Mouse (Mus musculus) neural tube, embryonic 14.5 days (tissue): Measurements from ENCODE around the gene Edc3. TPM values are rescaled to one million over a fixed set of nuclear protein-coding genes. Genes with fewer than 3 reads are reported as not detected.

Experiments
- ATAC-seq: fragments of 200-750 bp; cut with Nextera tagmentation; 2 replicates; pipeline ENCODE4 v1.8.0; 2017; ENCODE audit warnings: low read depth, mild to moderate bottlenecking, moderate TSS enrichment, moderate library complexity
- H3K27ac ChIP-seq: fragments of 300-500 bp; sonication (generic); 2 replicates; pipeline ENCODE4 v1.5.1; 2014; ENCODE audit warnings: low read depth, mild to moderate bottlenecking, control low read depth, low read length, moderate library complexity, mixed read lengths
- H3K27me3 ChIP-seq: fragments of 300-500 bp; sonication (generic); 2 replicates; pipeline ENCODE4 v1.6.1; 2014; ENCODE audit warnings: low read length; ENCODE audit not compliant: control insufficient read depth, insufficient read depth
- H3K36me3 ChIP-seq: fragments of 300-500 bp; sonication (generic); 2 replicates; pipeline ENCODE4 v1.6.1; 2014; ENCODE audit warnings: low read length, mixed read lengths; ENCODE audit not compliant: control insufficient read depth, insufficient read depth
- H3K4me1 ChIP-seq: fragments of 300-500 bp; sonication (generic); 2 replicates; pipeline ENCODE4 v1.6.1; 2014; ENCODE audit warnings: low read length; ENCODE audit not compliant: control insufficient read depth, insufficient read depth
- H3K4me2 ChIP-seq: fragments of 300-500 bp; sonication (generic); 2 replicates; pipeline ENCODE4 v1.6.1; 2014; ENCODE audit warnings: mild to moderate bottlenecking, low read depth, low read length, control low read depth
- H3K4me3 ChIP-seq: fragments of 300-500 bp; sonication (generic); 2 replicates; pipeline ENCODE4 v1.5.1; 2014; ENCODE audit warnings: low read depth, low read length, control low read depth, mixed read lengths
- H3K9ac ChIP-seq: fragments of 300-500 bp; sonication (generic); replicated peaks from 2 replicates; pipeline ENCODE4 v1.6.1; 2014; ENCODE audit warnings: low read depth, mild to moderate bottlenecking, control low read depth, low read length, mixed read lengths
- H3K9me3 ChIP-seq: fragments of 300-500 bp; sonication (generic); 2 replicates; pipeline ENCODE4 v1.6.1; 2016; ENCODE audit warnings: low read length; ENCODE audit not compliant: control insufficient read depth
- WGBS: fragments of 180-500 bp; shearing (Covaris S2); extraction: QIAGEN DNeasy Blood & Tissue Kit; methylation state at CpG from one replicate; pipeline ENCODE4 v1.1.7; 2014; 5-methylcytosine and 5-hydroxymethylcytosine counted together
- polyA plus RNA-seq: library from polyadenylated mRNA; unstranded; fragments of >200 nt; fragmentation: Nextera tagmentation; extraction: Ambion mirVana; gene quantifications from 2 replicates; pipeline ENCODE4 v1.2.1, GENCODE M21; 2014

Gene Edc3
- polyA plus RNA-seq, 1 experiment from 2014 or later: 21.9 TPM

DNA sequence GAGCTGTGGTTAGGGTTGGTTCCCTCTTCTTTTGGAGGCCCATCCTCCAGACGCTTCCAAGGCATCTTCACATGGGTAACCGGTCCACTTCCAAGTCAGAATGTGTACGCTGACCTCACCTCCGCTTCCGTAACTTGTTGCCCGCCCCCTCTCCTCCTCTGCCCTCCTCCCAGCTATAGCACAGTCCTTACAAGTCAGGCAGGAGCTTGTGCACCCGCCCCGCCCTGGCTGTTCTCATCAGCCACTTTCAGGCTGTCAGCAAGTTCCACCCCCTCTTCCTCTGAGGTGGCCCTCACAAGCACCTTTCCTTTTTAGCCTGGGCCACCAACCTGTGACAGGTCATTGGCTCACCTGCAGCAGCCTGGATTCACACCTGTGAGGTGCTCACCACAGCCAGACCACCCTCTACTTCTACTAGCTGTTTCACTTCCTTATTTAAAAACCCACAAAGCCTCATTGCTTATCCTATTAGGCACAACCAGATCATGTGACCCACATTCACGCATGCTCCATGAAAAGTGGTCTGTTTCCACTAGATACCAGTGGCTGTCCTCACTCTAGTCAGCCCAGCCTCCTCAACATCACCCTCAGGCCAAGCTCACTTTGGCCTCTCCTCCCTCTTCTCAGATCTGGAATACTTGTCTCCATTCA is 92.1 kb downstream of the Edc3 start:
- Histone ChIP-seq H3K27ac (no peak overlapping the region), H3K36me3 (peaks cover 14% of the 10 kb centered on the region), H3K4me3 (no peak overlapping the region), H3K9ac (no peak overlapping the region), H3K4me1 (no peaks in the 10 kb centered on the region), H3K4me2 (no peak overlapping the region), H3K9me3 (no peaks in the 10 kb centered on the region), H3K27me3 (no peaks in the 10 kb centered on the region)
- no peak for ATAC-seq
- WGBS: 88% methylated on average over 9 of the region's 9 CpGs

Other genes starting within 250 kb of the Edc3 start
- 61.3 and 73.7 TPM in 2 replicates for gene Scamp5, start 240.5 kb upstream of the Edc3 start, polyA plus RNA-seq
- 21.5 and 25.8 TPM in 2 replicates for gene Rpp25, start 204.5 kb upstream of the Edc3 start, polyA plus RNA-seq
- gene Cox5a, start 187.3 kb upstream of the Edc3 start, polyA plus RNA-seq: 936 and 1,022 TPM in 2 replicates
- gene Fam219b, start 171.0 kb upstream of the Edc3 start, polyA plus RNA-seq: 23.7 and 24.0 TPM in 2 replicates
- gene Mpi, start 155.8 kb upstream of the Edc3 start, polyA plus RNA-seq: 60.7 and 62.1 TPM in 2 replicates
- gene Scamp2, start 147.6 kb upstream of the Edc3 start, polyA plus RNA-seq: 46.1 and 48.9 TPM in 2 replicates
- gene Ulk3, start 119.1 kb upstream of the Edc3 start, polyA plus RNA-seq: 26.1 and 28.4 TPM in 2 replicates
- 0.13 TPM in 1 of 2 replicates, not detected in the other for gene Cplx3, start 102.3 kb upstream of the Edc3 start, polyA plus RNA-seq
- not detected in 2 replicates for gene Lman1l, start 87.8 kb upstream of the Edc3 start, polyA plus RNA-seq
- 33.4 and 46.2 TPM in 2 replicates for gene Csk, start 54.9 kb upstream of the Edc3 start, polyA plus RNA-seq
- not detected in 2 replicates for gene Cyp1a2, start 24.8 kb upstream of the Edc3 start, polyA plus RNA-seq
- gene Cyp1a1, start 20.6 kb upstream of the Edc3 start, polyA plus RNA-seq: 0.09 and 0.13 TPM in 2 replicates
- 58.5 and 64.6 TPM in 2 replicates for gene Clk3, start 57.3 kb downstream of the Edc3 start, polyA plus RNA-seq
- gene Arid3b, start 128.3 kb downstream of the Edc3 start, polyA plus RNA-seq: 6.3 and 7.3 TPM in 2 replicates
- gene Ubl7, start 202.4 kb downstream of the Edc3 start, polyA plus RNA-seq: 157 and 164 TPM in 2 replicates
- 5.6 and 7.2 TPM in 2 replicates for gene Sema7a, start 231.6 kb downstream of the Edc3 start, polyA plus RNA-seq